Mouse (Mus musculus) hindbrain, embryonic 12.5 days (tissue): ENCODE measurements around the gene Rtraf. TPM values are rescaled to one million over a fixed set of nuclear protein-coding genes. Genes with fewer than 3 reads are reported as not detected.
A peak's percentile ranks its signal among the peaks of the same experiment; 100 is the strongest.

Experiments
- ATAC-seq: fragments of 200-750 bp; cut with Nextera tagmentation; 2 replicates; pipeline ENCODE4 v1.8.0; 2017; ENCODE audit warnings: moderate TSS enrichment; ENCODE audit not compliant: low FRiP score
- H3K27ac ChIP-seq: fragments of 300-500 bp; sonication (generic); 2 replicates; pipeline ENCODE4 v1.5.1; 2016; ENCODE audit warnings: mild to moderate bottlenecking
- H3K27me3 ChIP-seq: fragments of 300-500 bp; sonication (generic); 2 replicates; pipeline ENCODE4 v1.6.1; 2016; ENCODE audit warnings: mild to moderate bottlenecking
- H3K36me3 ChIP-seq: fragments of 300-500 bp; sonication (generic); 2 replicates; pipeline ENCODE4 v1.6.1; 2016; ENCODE audit warnings: mild to moderate bottlenecking
- H3K4me1 ChIP-seq: fragments of 300-500 bp; sonication (generic); 2 replicates; pipeline ENCODE4 v1.6.1; 2016
- H3K4me2 ChIP-seq: fragments of 300-500 bp; sonication (generic); replicated peaks from 2 replicates; pipeline ENCODE4 v1.6.1; 2016; ENCODE audit warnings: mild to moderate bottlenecking
- H3K4me3 ChIP-seq: fragments of 300-500 bp; sonication (generic); 2 replicates; pipeline ENCODE4 v1.5.1; 2016; ENCODE audit warnings: mild to moderate bottlenecking
- H3K9ac ChIP-seq: fragments of 300-500 bp; sonication (generic); 2 replicates; pipeline ENCODE4 v1.6.1; 2016; ENCODE audit warnings: mild to moderate bottlenecking, moderate library complexity
- H3K9me3 ChIP-seq: fragments of 300-500 bp; sonication (generic); replicated peaks from 2 replicates; pipeline ENCODE4 v1.6.1; 2016; ENCODE audit warnings: mild to moderate bottlenecking
- WGBS: fragments of 180-500 bp; shearing (Covaris S2); methylation state at CpG from one replicate; pipeline ENCODE4 v1.1.7; 2016; 5-methylcytosine and 5-hydroxymethylcytosine counted together
- polyA plus RNA-seq: library from polyadenylated mRNA; unstranded; fragments of >200 nt; fragmentation: Nextera tagmentation; extraction: Ambion mirVana; gene quantifications from 2 replicates; pipeline ENCODE4 v1.2.1, GENCODE M21; 2016

The Rtraf gene
- polyA plus RNA-seq, 1 experiment from 2014 or later, result 235 TPM

DNA sequence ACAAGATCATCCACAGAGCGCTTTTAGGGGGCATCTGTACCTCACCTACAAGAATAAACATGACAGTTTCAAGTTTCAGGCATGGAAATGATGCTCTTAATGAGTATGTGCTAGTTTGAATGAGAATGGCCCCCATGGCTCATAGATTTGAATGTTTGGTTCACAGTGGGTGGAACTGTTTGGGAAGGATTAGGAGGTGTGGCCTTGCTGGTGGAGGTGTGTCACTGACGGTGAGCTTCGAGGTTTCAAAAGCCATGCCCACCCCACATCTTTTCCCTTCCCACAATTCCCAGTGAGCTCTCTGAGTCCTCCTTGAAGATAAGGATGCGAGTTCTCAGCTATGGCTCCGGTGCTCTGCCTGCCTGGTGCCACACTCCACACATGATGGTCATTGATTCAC is 1.9 kb downstream of the Rtraf start:
- Histone ChIP-seq H3K4me1 (peaks cover 23% of the 10 kb centered on the region), H3K27ac (no peak overlapping the region), H3K9ac (no peak overlapping the region), H3K36me3 (peaks cover 28% of the 10 kb centered on the region), H3K4me3 (no peak overlapping the region), H3K4me2 (no peak overlapping the region), H3K9me3 (no peaks in the 10 kb centered on the region), H3K27me3 (no peaks in the 10 kb centered on the region)
- 96% methylated on average over 5 of the region's 5 CpGs for WGBS
- no peak for ATAC-seq

DNA sequence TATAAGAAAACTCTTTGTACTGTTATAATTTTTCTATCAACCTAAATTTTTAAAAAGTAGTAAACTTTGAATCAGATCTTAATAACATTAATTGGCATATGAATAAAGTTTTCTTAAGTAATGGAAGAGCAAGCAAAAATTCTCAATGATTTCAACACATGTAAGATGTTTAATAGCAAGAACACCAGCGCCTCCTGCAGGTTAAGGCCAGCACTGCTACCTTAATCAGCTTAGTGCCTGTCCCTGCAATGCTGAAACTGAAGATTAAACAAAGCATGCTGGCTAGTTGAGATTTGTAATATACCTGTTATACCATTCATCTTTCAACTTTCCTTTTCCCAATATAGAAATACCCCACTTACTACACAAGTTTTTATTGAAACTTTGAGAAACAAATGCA is 5.7 kb downstream of the Rtraf start:
- Histone ChIP-seq H3K4me3 (no peak overlapping the region), H3K9me3 (no peaks in the 10 kb centered on the region), H3K27me3 (no peaks in the 10 kb centered on the region), H3K4me2 (no peak overlapping the region), H3K27ac (no peak overlapping the region), H3K36me3 (peaks cover 58% of the 10 kb centered on the region), H3K4me1 (peaks cover 6% of the 10 kb centered on the region), H3K9ac (no peak overlapping the region)
- ATAC-seq, result no peak
- 14% methylated on average over 1 of the region's 1 CpGs for WGBS

DNA sequence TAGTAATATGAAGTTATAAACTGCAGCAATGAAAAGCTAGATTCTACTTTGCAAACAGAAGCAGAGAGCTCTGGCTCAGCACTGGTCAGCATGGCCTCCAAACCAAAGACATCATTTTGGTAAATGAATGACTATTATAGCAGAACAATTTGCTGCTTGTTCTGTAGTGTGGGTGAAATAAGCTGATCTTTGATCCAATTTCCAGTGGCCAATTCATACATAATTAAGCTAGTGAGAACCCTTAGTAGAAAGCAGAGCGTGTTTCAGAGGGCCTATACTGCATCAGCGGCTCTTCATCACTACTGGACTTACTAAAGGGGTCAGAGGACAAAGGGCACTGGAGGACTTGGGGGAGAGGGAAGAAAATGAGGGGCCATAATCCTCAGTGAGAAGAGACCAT is 10.6 kb downstream of the Rtraf start:
- 96% methylated on average over 2 of the region's 2 CpGs for WGBS
- Histone ChIP-seq H3K27me3 (no peaks in the 10 kb centered on the region), H3K4me1 (no peaks in the 10 kb centered on the region), H3K9me3 (no peaks in the 10 kb centered on the region), H3K4me3 (no peak overlapping the region), H3K27ac (no peak overlapping the region), H3K36me3 (peaks cover 59% of the 10 kb centered on the region), H3K4me2 (no peak overlapping the region), H3K9ac (no peak overlapping the region)
- no peak for ATAC-seq

DNA sequence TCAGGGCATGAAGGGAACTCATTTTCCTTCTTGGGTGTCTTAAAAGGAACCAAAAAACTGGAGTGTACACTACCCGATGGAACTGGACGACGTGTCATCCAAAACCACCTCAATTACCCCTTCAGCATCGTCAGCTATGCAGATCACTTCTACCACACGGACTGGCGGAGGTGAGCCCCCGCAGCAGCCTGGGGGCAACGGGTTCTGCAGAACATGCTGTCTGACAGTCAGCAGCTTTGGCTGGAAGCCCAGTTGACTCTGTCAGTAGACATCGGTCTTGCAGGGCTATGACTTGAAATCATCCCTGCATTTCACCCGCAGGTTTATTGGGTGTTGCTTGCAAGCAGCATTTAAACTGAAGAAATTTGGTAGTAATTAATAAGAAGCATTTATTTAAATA is 13.7 kb downstream of the Rtraf start:
- H3K4me3 ChIP-seq, result no peak overlapping the region
- H3K9me3 ChIP-seq, result no peaks in the 10 kb centered on the region
- H3K27me3 ChIP-seq, result no peaks in the 10 kb centered on the region
- H3K36me3 ChIP-seq, result peaks cover 40% of the 10 kb centered on the region
- no peak overlapping the region for H3K9ac ChIP-seq
- no peak for ATAC-seq
- no peak overlapping the region for H3K4me2 ChIP-seq
- no peaks in the 10 kb centered on the region for H3K4me1 ChIP-seq
- 82% methylated on average over 10 of the region's 10 CpGs for WGBS
- H3K27ac ChIP-seq, result no peak overlapping the region

DNA sequence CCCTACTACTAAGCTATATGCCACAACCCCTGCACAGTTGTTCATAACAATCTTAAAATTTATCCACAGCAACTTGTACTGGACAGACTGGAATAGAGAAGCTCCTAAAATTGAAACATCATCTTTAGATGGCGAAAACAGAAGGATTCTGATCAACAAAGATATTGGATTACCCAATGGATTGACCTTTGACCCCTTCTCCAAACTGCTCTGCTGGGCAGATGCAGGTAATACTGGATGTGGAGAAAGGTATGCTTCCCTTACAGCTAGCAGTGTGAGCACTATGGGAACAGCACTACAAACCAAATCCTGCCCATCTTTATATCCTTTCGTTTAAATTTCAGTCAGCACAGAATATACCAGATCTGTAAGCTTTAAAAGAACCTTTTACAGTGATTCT is 15.8 kb downstream of the Rtraf start:
- peaks cover 26% of the 10 kb centered on the region for H3K36me3 ChIP-seq
- H3K9me3 ChIP-seq, result no peaks in the 10 kb centered on the region
- no peak overlapping the region for H3K4me3 ChIP-seq
- H3K4me2 ChIP-seq, result no peak overlapping the region
- H3K27me3 ChIP-seq, result no peaks in the 10 kb centered on the region
- ATAC-seq, result no peak
- H3K9ac ChIP-seq, result no peak overlapping the region
- H3K4me1 ChIP-seq, result 0 out of 2 replicates have a peak, but pooled peaks cover 5% of the 10 kb centered on the region
- no peak overlapping the region for H3K27ac ChIP-seq
- 90% methylated on average over 2 of the region's 2 CpGs for WGBS

DNA sequence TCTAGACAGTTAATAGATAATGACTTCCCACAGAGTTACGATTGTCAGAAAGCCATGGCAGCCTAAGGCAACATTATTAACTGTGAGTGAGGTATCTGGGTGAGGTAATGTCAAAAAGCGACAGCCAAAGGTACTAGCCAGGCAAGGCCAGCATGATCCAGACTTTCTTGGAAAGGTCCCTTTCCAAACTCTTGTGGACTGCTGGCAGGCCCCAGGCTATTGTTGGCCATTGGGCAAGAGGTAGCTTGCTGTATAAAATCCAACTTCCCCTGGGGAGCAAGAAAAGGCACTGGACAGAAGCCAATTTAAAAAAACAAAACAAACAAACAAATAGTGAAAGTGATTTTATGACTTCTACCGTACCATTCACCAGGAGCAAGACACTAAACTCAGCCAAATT is 16.3 kb downstream of the Rtraf start:
- H3K36me3 ChIP-seq, result peaks cover 20% of the 10 kb centered on the region
- 0 out of 2 replicates have a peak, but pooled peaks cover 5% of the 10 kb centered on the region for H3K4me1 ChIP-seq
- 86% methylated on average over 3 of the region's 3 CpGs for whole genome bisulfite sequencing
- no peak overlapping the region for H3K4me2 ChIP-seq
- H3K9me3 ChIP-seq, result no peaks in the 10 kb centered on the region
- H3K9ac ChIP-seq, result no peak overlapping the region
- no peak overlapping the region for H3K4me3 ChIP-seq
- ATAC-seq, result no peak
- no peaks in the 10 kb centered on the region for H3K27me3 ChIP-seq
- no peak overlapping the region for H3K27ac ChIP-seq

DNA sequence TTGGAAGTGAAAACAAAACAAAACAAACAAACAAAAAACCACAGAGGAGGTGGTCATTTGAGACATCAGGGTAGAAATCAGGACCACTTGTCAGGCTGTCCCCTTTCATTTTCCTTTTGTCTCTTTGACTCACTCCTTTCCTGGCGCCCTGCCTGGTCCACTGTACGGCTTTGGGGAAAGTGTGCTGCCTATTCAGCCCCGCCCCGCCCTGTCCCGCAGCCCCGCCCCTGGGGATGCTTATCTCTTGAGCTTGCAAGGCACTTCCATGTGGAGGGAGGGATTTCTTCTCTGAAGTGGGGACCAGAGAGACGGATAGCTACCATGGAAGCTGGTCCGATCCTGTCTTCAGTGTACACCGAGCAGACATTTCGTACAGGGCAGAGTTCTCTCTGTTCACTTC is 20.0 kb downstream of the Rtraf start:
- Histone ChIP-seq H3K4me1 (0 out of 2 replicates have a peak, but pooled peaks cover 5% of the 10 kb centered on the region), H3K4me3 (no peak overlapping the region), H3K9ac (no peak overlapping the region), H3K4me2 (no peak overlapping the region), H3K36me3 (no peaks in the 10 kb centered on the region), H3K9me3 (no peaks in the 10 kb centered on the region), H3K27ac (no peak overlapping the region), H3K27me3 (no peaks in the 10 kb centered on the region)
- no peak for ATAC-seq
- 56% methylated on average over 10 of the region's 10 CpGs for WGBS

DNA sequence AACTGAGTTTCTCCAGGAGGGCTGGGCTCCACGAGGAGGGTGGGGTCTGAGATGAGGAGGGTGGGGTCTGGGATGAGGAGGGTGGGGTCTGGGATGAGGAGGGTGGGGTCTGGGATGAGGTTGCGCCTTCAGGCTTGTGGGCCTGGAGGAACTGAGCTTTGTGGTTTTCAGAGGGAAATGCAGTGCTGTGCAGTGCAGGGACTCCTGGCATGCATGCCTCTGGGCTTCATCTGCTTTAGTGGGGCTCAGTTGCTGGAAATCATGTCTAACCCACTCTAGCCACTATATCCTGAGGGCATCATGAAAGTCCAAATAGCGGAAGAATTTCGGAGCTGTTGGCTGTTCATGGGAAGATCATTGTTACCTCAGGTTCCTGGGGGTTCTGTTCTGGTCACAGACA is 20.4 kb downstream of the Rtraf start:
- WGBS, result 48% methylated on average over 4 of the region's 4 CpGs

DNA sequence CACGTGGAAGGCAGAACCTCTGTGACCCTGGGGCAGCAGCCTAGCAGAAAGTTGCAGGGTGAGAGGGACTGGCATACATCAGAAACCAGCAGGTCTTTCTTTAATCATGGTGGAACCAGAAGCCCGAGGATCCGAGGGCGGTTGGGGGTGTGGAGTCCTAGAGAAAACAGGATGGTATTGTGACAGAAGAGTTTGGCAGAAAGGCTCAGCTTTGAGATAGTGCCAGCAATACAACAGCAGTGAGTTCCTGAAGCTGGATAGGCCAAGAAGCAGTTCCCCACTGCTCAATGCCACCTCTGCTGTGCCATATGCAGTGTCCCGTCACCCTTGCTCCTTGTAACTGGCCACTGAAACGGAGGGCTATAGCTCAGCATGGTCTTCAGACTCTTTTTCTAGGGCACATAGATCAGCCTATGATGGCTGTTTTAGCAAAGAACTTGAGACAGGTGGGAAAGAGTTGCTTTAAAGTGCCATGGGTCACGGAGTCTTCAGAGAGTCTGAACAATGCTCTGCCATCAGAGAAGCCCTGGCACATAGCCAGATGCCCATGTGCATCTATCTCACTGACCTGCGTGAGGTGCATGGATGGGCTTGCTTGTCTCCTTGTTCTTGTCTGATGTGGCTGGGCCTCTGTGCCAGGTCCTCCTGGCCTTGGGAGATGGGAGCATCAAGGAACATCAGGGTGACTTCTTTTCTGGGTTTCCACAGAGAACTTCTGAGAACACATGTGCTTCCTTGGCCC is 22.0 kb downstream of the Rtraf start:
- no peak for ATAC-seq
- no peaks in the 10 kb centered on the region for H3K9me3 ChIP-seq
- WGBS, result 86% methylated on average over 8 of the region's 8 CpGs

More for the DNA sequence above, 20.4 kb downstream of the Rtraf start:
- no peaks in the 10 kb centered on the region for H3K27me3 ChIP-seq
- no peaks in the 10 kb centered on the region for H3K9me3 ChIP-seq
- no peaks in the 10 kb centered on the region for H3K36me3 ChIP-seq
- no peak overlapping the region for H3K9ac ChIP-seq
- 0 out of 2 replicates have a peak, but pooled peaks have one; percentile 39 for ATAC-seq
- no peak overlapping the region for H3K4me2 ChIP-seq
- H3K4me1 ChIP-seq, result 0 out of 2 replicates have a peak, but pooled peaks cover 5% of the 10 kb centered on the region
- no peak overlapping the region for H3K27ac ChIP-seq
- no peak overlapping the region for H3K4me3 ChIP-seq

DNA sequence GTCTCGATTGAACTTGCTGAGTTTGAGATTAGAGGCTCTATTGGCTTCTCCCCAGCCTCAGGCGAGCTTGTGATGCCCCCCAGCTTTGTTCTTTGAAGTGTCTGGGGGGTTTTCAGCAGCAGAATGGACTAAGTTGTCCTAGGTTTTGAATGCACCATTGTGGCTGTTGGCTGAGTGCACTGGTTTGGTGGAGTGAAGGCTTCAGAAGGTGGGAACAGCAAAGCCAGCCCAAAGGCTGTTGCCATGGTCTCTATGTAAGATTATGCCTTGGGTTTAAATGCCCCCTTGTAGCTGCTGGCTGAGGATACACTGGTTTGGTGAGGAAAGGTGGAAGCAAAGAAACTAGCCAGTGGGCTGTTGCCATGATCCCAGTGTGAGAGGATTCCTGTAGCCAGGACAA is 23.1 kb downstream of the Rtraf start:
- Histone ChIP-seq H3K4me1 (0 out of 2 replicates have a peak, but pooled peaks cover 5% of the 10 kb centered on the region), H3K27ac (no peak overlapping the region), H3K9ac (no peak overlapping the region), H3K4me2 (no peak overlapping the region), H3K9me3 (no peaks in the 10 kb centered on the region), H3K4me3 (no peak overlapping the region), H3K36me3 (peaks cover 5% of the 10 kb centered on the region; the same call in 1 of the 2 replicates), H3K27me3 (no peaks in the 10 kb centered on the region)
- 78% methylated on average over 2 of the region's 2 CpGs for WGBS
- no peak for ATAC-seq

More for the DNA sequence above, 22.0 kb downstream of the Rtraf start:
- Histone ChIP-seq H3K36me3 (peaks cover 5% of the 10 kb centered on the region; the same call in 1 of the 2 replicates), H3K27me3 (no peaks in the 10 kb centered on the region), H3K4me3 (no peak overlapping the region), H3K9ac (no peak overlapping the region), H3K4me2 (no peak overlapping the region), H3K27ac (no peak overlapping the region), H3K4me1 (0 out of 2 replicates have a peak, but pooled peaks cover 5% of the 10 kb centered on the region)

DNA sequence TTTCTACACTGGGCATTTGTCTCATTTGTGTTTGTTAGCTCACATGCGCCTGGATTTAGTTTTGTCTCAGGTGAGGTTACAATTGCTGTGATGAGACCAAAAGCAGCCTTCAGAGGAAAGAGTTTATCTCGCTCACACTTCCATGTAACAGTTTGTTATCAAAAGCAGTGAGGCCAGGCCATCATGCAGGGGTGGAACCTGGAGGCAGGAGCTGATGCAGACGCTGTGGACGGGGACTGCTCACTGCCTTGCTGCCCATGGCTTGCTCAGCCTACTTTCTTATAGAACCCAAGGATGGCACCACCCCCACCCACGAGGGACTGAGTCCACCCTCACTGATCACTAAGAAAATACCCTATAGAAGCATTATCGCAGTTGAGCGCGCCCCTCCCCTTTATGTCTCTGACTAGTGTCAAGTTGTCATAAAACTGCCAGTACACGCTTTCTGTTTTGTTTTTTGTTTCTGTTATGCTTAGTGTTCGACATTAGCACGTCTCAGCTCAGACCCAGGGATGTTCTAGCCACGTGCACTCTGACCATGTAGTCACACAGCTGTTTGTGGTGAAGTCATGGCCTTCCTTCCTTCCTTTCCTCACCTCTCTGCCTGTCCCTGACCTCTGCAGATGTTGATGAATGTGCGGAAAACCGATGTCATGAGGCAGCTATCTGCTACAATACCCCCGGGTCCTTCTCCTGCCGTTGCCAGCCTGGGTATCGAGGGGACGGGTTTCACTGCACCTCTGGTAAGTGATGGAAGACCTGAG is 26.9 kb downstream of the Rtraf start:
- peaks cover 5% of the 10 kb centered on the region; the same call in 1 of the 2 replicates for H3K36me3 ChIP-seq
- no peaks in the 10 kb centered on the region for H3K27me3 ChIP-seq
- no peak for ATAC-seq
- no peak overlapping the region for H3K4me3 ChIP-seq
- no peak overlapping the region for H3K4me2 ChIP-seq
- no peak overlapping the region for H3K9ac ChIP-seq
- H3K4me1 ChIP-seq, result no peaks in the 10 kb centered on the region
- no peaks in the 10 kb centered on the region for H3K9me3 ChIP-seq
- 90% methylated on average over 18 of the region's 18 CpGs for WGBS
- no peak overlapping the region for H3K27ac ChIP-seq

DNA sequence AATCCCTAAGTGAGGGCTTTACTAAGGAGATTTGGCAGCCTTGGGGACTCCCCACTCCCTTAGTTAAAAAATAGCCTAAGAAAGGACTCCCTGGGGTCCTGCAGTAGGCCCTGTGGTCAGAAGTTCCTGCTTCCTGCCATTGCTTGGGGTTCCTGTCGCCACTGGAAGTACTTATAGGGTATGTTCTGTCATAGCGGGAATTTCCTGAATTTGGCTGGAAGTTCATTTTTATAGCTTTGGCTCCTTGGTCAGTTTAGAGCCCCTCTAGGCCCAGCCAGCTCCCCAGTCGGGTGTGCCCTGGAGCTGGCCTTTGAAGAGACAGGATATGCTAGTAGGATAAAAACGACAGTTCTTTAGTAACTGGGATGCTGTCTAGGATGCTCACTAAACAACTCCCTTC is 28.7 kb downstream of the Rtraf start:
- Histone ChIP-seq H3K27ac (no peak overlapping the region), H3K9me3 (no peaks in the 10 kb centered on the region), H3K36me3 (peaks cover 5% of the 10 kb centered on the region; the same call in 1 of the 2 replicates), H3K4me1 (no peaks in the 10 kb centered on the region), H3K4me3 (no peak overlapping the region), H3K27me3 (no peaks in the 10 kb centered on the region), H3K4me2 (no peak overlapping the region), H3K9ac (no peak overlapping the region)
- 82% methylated on average over 4 of the region's 4 CpGs for WGBS
- ATAC-seq, result no peak
